Mouse (Mus musculus) colon, adult 2 months (tissue): ENCODE measurements around the gene Lmx1b. TPM values are rescaled to one million over a fixed set of nuclear protein-coding genes. Genes with fewer than 3 reads are reported as not detected.

ENCODE experiments used
- polyA plus RNA-seq: library from polyadenylated mRNA; depleted of rRNA; stranded (reverse); fragments of >200 nt; gene quantifications from 2 replicates; pipeline ENCODE4 v1.2.3, GENCODE M21; 2012; rRNA removed

The Lmx1b gene
- 0.27 and 0.34 TPM in 2 replicates for polyA plus RNA-seq

DNA sequence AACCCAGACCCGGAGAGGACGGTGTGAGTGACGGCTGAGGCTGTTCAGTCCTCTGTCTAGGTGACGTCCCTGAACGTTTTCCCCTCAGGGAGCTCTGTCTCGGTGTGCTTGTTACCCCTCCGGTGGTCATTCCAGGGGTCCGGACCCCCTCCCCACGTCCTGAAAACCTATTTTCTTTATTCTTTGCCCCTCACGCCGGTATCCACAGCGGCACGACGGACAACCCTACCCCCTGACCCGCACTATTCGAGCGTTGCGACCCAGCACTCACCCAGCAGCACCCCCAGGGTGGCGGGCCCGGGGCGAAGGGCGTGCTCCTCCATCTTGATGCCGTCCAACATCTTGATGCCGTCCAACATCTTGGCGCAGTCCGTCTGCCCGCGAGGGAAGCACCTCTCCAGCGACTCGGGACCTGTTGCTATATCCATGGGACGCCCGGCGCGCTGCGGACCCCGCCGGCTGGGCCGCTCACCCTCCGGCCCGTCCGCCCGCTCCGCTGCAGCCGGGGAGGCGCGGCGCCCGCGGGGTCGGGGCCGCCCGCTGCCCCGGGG, at the start of gene Lmx1b:
TSS of gene Lmx1b (minus strand) at position 341 of the 551 bp plus-strand sequence.

Other genes with a start within 250 kb of the Lmx1b start
- 5.6 TPM in 2 replicates for gene Zbtb34, start 209.2 kb downstream of the Lmx1b start, polyA plus RNA-seq
- 8.4 and 10.1 TPM in 2 replicates for gene Zbtb43, start 172.0 kb downstream of the Lmx1b start, polyA plus RNA-seq
- gene Mvb12b, start 247.4 kb upstream of the Lmx1b start, polyA plus RNA-seq = 16.2 and 17.7 TPM in 2 replicates